Mouse (Mus musculus) liver, embryonic 14.5 days (tissue): ENCODE measurements around the gene Marveld3.

Experiments
- CTCF ChIP-seq: IDR thresholded peaks from 2 replicates; pipeline ENCODE4 v1.5.1; 2016; ENCODE audit warnings: antibody characterized with exemption, low read depth, control low read depth
- EP300 ChIP-seq: IDR thresholded peaks from 2 replicates; pipeline ENCODE4 v1.6.1; 2016; ENCODE audit warnings: antibody characterized with exemption, low read depth

- TF ChIP-seq CTCF (no peak), EP300 (no peak)
These were observed 1.4 kb upstream of the Marveld3 start for GRCm38 (mm10) chr8:109963421-109963820.
